Mouse (Mus musculus) MEL (cell line): Measurements from ENCODE around the gene Rab11fip5. TPM values are rescaled to one million over a fixed set of nuclear protein-coding genes. Genes with fewer than 3 reads are reported as not detected.

Experiments
- DNase-seq: peaks from one replicate; pipeline ENCODE4 v3.0.0; 2011; ENCODE audit warnings: low read depth, low spot score
- H3K27ac ChIP-seq: 2 replicates; pipeline ENCODE4 v1.5.1; 2012; ENCODE audit warnings: low read depth, mild to moderate bottlenecking, control low read depth, low read length, moderate library complexity; ENCODE audit not compliant: control insufficient read depth
- H3K27me3 ChIP-seq, 2 experiments: fragments of 150-350 bp in 1 of 2; sonication (generic) in 1 of 2; 2 replicates each; pipeline ENCODE4 v1.6.1; 2012; ENCODE audit warnings: low read length in 2 of 2, mild to moderate bottlenecking in 2 of 2, improper control_type of control experiment in 1 of 2, moderate library complexity in 1 of 2; ENCODE audit not compliant: insufficient read depth in 2 of 2, control insufficient read depth in 1 of 2
- H3K36me3 ChIP-seq, 2 experiments: 2 replicates each; pipeline ENCODE4 v1.6.1; 2012 to 2014; ENCODE audit warnings: low read length in 2 of 2, improper control_type of control experiment in 1 of 2, inconsistent platforms in 1 of 2, mild to moderate bottlenecking in 1 of 2; ENCODE audit not compliant: insufficient read depth in 2 of 2, control insufficient read depth in 1 of 2
- H3K4me1 ChIP-seq, 2 experiments: fragments of 150-350 bp in 1 of 2; sonication (generic) in 1 of 2; 2 replicates each; pipeline ENCODE4 v1.6.1; 2012; ENCODE audit warnings: low read length in 2 of 2, improper control_type of control experiment in 1 of 2, mild to moderate bottlenecking in 1 of 2; ENCODE audit not compliant: insufficient read depth in 2 of 2, control insufficient read depth in 1 of 2
- H3K4me3 ChIP-seq, 2 experiments: fragments of 150-350 bp in 1 of 2; sonication (generic) in 1 of 2; 2 replicates each; pipeline ENCODE4 v1.5.1; 2012; ENCODE audit warnings: low read depth in 2 of 2, low read length in 2 of 2, mild to moderate bottlenecking in 2 of 2, moderate library complexity in 2 of 2, control low read depth in 1 of 2, improper control_type of control experiment in 1 of 2; ENCODE audit not compliant: control insufficient read depth in 1 of 2, insufficient read depth in 1 of 2
- H3K79me2 ChIP-seq: 2 replicates; pipeline ENCODE4 v1.6.1; 2012; ENCODE audit warnings: mild to moderate bottlenecking, low read length, moderate library complexity; ENCODE audit not compliant: control insufficient read depth, poor library complexity, insufficient read depth
- H3K9ac ChIP-seq: 2 replicates; pipeline ENCODE4 v1.6.1; 2012; ENCODE audit warnings: low read depth, mild to moderate bottlenecking, control low read depth, low read length, moderate library complexity; ENCODE audit not compliant: control insufficient read depth, poor library complexity, severe bottlenecking
- H3K9me3 ChIP-seq: fragments of 150-350 bp; sonication (generic); replicated peaks from 2 replicates; pipeline ENCODE4 v1.6.1; 2012; ENCODE audit warnings: mild to moderate bottlenecking, low read length, improper control_type of control experiment, moderate library complexity; ENCODE audit not compliant: insufficient read depth
- CHD2 ChIP-seq: IDR thresholded peaks from 2 replicates; pipeline ENCODE4 v1.6.1; 2011; ENCODE audit warnings: low read length, improper control_type of control experiment
- E2F4 ChIP-seq: IDR thresholded peaks from 2 replicates; pipeline ENCODE4 v1.6.1; 2011; ENCODE audit warnings: low read depth, low read length, improper control_type of control experiment, borderline replicate concordance
- ELF1 ChIP-seq: IDR thresholded peaks from 2 replicates; pipeline ENCODE4 v1.6.1; 2014; ENCODE audit warnings: low read depth, mild to moderate bottlenecking, inconsistent platforms, low read length, improper control_type of control experiment, moderate library complexity
- EP300 ChIP-seq, 2 experiments: IDR thresholded peaks; 2 replicates each; pipeline ENCODE4 v1.6.1; 2011; ENCODE audit warnings: improper control_type of control experiment in 2 of 2, low read length in 2 of 2, low read depth in 1 of 2, mild to moderate bottlenecking in 1 of 2
- HCFC1 ChIP-seq: IDR thresholded peaks from 2 replicates; pipeline ENCODE4 v1.6.1; 2012; ENCODE audit warnings: low read depth, mild to moderate bottlenecking, inconsistent platforms, low read length, improper control_type of control experiment, moderate library complexity
- MAX ChIP-seq: IDR thresholded peaks from 2 replicates; pipeline ENCODE4 v1.6.1; 2011; ENCODE audit warnings: low read length, improper control_type of control experiment
- MAZ ChIP-seq: IDR thresholded peaks from 2 replicates; pipeline ENCODE4 v1.6.1; 2012; ENCODE audit warnings: low read depth, mild to moderate bottlenecking, inconsistent platforms, low read length, improper control_type of control experiment
- NELFE ChIP-seq: IDR thresholded peaks from 2 replicates; pipeline ENCODE4 v1.6.1; 2011; ENCODE audit warnings: low read depth, low read length, improper control_type of control experiment
- POLR2A ChIP-seq, 2 experiments: IDR thresholded peaks; 2 replicates each; pipeline ENCODE4 v1.6.1; 2011 to 2012; ENCODE audit warnings: low read length in 2 of 2, mild to moderate bottlenecking in 2 of 2, control low read depth in 1 of 2, improper control_type of control experiment in 1 of 2, low read depth in 1 of 2, moderate library complexity in 1 of 2; ENCODE audit not compliant: control insufficient read depth in 1 of 2, insufficient read depth in 1 of 2, poor library complexity in 1 of 2
- POLR2AphosphoS5 ChIP-seq: IDR thresholded peaks from 2 replicates; pipeline ENCODE4 v1.6.1; 2012; ENCODE audit warnings: low read depth, borderline replicate concordance, mild to moderate bottlenecking, inconsistent platforms, low read length, moderate library complexity, mixed read lengths
- SMC3 ChIP-seq: IDR thresholded peaks from 2 replicates; pipeline ENCODE4 v1.6.1; 2011; ENCODE audit warnings: low read depth, low read length, improper control_type of control experiment
- TAL1 ChIP-seq: IDR thresholded peaks from 2 replicates; pipeline ENCODE4 v1.6.1; 2012; ENCODE audit warnings: mild to moderate bottlenecking, inconsistent platforms, low read length, moderate library complexity, mixed read lengths
- TBP ChIP-seq: IDR thresholded peaks from 2 replicates; pipeline ENCODE4 v1.8.0; 2011; ENCODE audit warnings: low read depth, low read length, improper control_type of control experiment
- TCF12 ChIP-seq: IDR thresholded peaks from 2 replicates; pipeline ENCODE4 v1.6.1; 2014; ENCODE audit warnings: low read depth, mild to moderate bottlenecking, inconsistent platforms, low read length, improper control_type of control experiment, moderate library complexity
- USF1 ChIP-seq: IDR thresholded peaks from 2 replicates; pipeline ENCODE4 v1.6.1; 2014; ENCODE audit warnings: low read depth, mild to moderate bottlenecking, inconsistent platforms, low read length, improper control_type of control experiment, moderate library complexity
- USF2 ChIP-seq, 2 experiments: IDR thresholded peaks; 2 replicates each; pipeline ENCODE4 v1.6.1; 2011 to 2012; ENCODE audit warnings: improper control_type of control experiment in 2 of 2, low read length in 2 of 2, borderline replicate concordance in 1 of 2, inconsistent platforms in 1 of 2, low read depth in 1 of 2, mild to moderate bottlenecking in 1 of 2; ENCODE audit not compliant: insufficient read depth in 1 of 2
- ZMIZ1 ChIP-seq: IDR thresholded peaks from 2 replicates; pipeline ENCODE4 v1.6.1; 2012; ENCODE audit warnings: low read depth, mild to moderate bottlenecking, inconsistent platforms, low read length, improper control_type of control experiment, moderate library complexity
- ZNF384 ChIP-seq: IDR thresholded peaks from 2 replicates; pipeline ENCODE4 v1.6.1; 2012; ENCODE audit warnings: low read depth, mild to moderate bottlenecking, inconsistent platforms, low read length, improper control_type of control experiment
- polyA plus RNA-seq, 2 experiments: library from polyadenylated mRNA; stranded (reverse) in 1 of 2; unstranded in 1 of 2; fragments of >175 nt in 1 of 2; fragments of >200 nt in 1 of 2; gene quantifications; 2 replicates each; pipeline versions ENCODE4 v1.2.1 to v1.2.4; 2012; ENCODE audit warnings: low replicate concordance in 2 of 2, low read depth in 1 of 2; ENCODE audit not compliant: insufficient read length in 2 of 2, insufficient read depth in 1 of 2, missing spikeins in 1 of 2
- total RNA-seq: library from RNA; depleted of rRNA; stranded (reverse); fragments of 300-350 nt; gene quantifications from 2 replicates; pipeline ENCODE4 v1.2.3, GENCODE M21; 2012

The Rab11fip5 gene
- total and polyA plus RNA-seq, 3 experiments = 3.3 to 8.5 TPM; not detected in 1

DNA sequence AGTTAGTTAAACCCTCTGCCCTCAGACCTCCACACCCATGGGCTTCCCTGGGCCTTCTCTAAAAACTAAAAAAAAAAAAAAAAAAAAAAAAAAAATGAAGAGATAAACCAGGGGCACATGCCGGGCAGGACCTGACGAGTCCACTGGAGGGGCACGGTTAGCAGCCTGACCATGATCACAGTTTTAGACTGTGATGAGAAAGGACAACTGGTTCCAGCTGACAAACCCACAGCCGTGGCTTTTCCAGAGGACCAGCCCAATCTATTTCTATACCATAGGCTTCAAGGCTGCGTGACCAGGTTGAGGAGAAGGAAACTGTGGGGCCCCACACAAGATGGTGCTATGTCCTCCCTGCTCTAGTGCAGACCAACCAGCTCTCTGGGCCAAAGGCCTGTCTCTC, 4.4 kb downstream of the Rab11fip5 start:
- Histone ChIP-seq H3K9ac (no peak overlapping the region), H3K4me3 (no peak overlapping the region), H3K9me3 (no peaks in the 10 kb centered on the region), H3K36me3 (peaks cover 0 to 15% of the 10 kb centered on the region in 2 experiments; a peak in 2 of 4 replicates), H3K79me2 (no peaks in the 10 kb centered on the region), H3K4me1 (peaks cover 16 to 36% of the 10 kb centered on the region in 2 experiments), H3K27me3 (no peaks in the 10 kb centered on the region), H3K27ac (no peak overlapping the region)
- no peak for DNase-seq
- TF ChIP-seq MAX (no peak), E2F4 (no peak), MAZ (no peak), ZNF384 (peak; percentile 58)

DNA sequence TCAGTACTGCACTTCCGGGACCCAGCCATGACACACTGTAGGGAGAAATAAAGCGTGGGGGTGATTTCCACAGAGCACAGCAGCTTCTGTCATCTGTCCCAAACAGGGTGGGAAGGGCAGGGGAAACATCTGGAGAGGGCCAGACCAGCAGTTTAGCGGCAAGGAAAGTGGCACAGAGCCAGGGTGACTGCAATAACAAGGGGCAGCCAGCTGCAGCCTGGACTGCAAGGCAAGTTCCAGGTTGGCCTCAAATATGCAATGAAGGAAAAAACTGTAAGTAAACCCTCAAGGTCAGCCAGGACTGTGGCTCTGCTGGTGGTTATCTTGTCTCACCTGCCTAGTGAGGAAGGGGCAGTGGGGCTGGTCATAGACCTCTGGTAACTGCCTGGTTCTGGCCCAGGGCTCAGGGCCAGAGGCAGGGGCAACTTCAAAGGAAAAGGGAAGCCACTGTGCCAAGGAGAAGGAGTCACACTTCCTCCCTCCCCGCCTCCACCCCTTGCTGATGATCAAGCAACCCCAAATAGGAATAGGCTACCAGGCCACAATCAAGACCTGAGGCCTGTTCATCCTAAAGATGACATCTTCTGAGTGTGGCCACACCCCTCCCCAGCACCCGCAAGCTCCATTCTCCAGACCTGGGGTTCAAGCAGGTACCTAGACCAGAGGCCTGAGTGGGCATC, 5.1 kb downstream of the Rab11fip5 start:
- Histone ChIP-seq H3K27me3 (no peaks in the 10 kb centered on the region), H3K36me3 (peaks cover 0 to 15% of the 10 kb centered on the region in 2 experiments; a peak in 2 of 4 replicates), H3K9ac (no peak overlapping the region), H3K79me2 (no peaks in the 10 kb centered on the region), H3K9me3 (no peaks in the 10 kb centered on the region), H3K4me1 (peaks cover 16 to 36% of the 10 kb centered on the region in 2 experiments), H3K27ac (no peak overlapping the region), H3K4me3 (no peak overlapping the region)
- DNase-seq = peak; percentile 44
- TF ChIP-seq TAL1 = no peak
- no peak for TF ChIP-seq HCFC1
- no peak for TF ChIP-seq ELF1
- no peak for TF ChIP-seq CHD2
- TF ChIP-seq EP300 (IDR thresholded peaks at IDR 0.05; ENCODE audit: low read depth in 1 of 2, low read length in 2 of 2) = no peak
- TF ChIP-seq USF2 (IDR thresholded peaks at IDR 0.05; ENCODE audit: borderline replicate concordance in 1 of 2, insufficient read depth in 1 of 2, low read depth in 1 of 2, low read length in 2 of 2) = no peak
- TF ChIP-seq MAZ = no peak
- no peak for TF ChIP-seq TBP
- no peak for TF ChIP-seq TCF12
- TF ChIP-seq POLR2AphosphoS5 = no peak
- no peak for TF ChIP-seq ZMIZ1
- no peak for TF ChIP-seq USF1
- TF ChIP-seq NELFE = no peak
- no peak for TF ChIP-seq POLR2A (IDR thresholded peaks at IDR 0.05; ENCODE audit: control insufficient read depth in 1 of 2, insufficient read depth in 1 of 2, low read depth in 1 of 2, low read length in 2 of 2, poor library complexity in 1 of 2)
- TF ChIP-seq SMC3 = no peak
